Mouse (Mus musculus) myocyte (in vitro differentiated cells): ENCODE data around the gene Rnf187. TPM values are rescaled to one million over a fixed set of nuclear protein-coding genes. Genes with fewer than 3 reads are reported as not detected.

Source experiments
- H3K27me3 ChIP-seq: one replicate; pipeline ENCODE4 v1.6.1; 2011; ENCODE audit not compliant: control insufficient read depth, insufficient read depth, insufficient read length
- H3K36me3 ChIP-seq: one replicate; pipeline ENCODE4 v1.6.1; 2011; ENCODE audit not compliant: control insufficient read depth, insufficient read depth
- H3K4me2 ChIP-seq: one replicate; pipeline ENCODE4 v1.6.1; 2011; ENCODE audit warnings: low read depth, control low read depth
- H3K4me3 ChIP-seq: one replicate; pipeline ENCODE4 v1.5.1; 2011; ENCODE audit warnings: mild to moderate bottlenecking, control low read depth, moderate library complexity
- H3K79me2 ChIP-seq: one replicate; pipeline ENCODE4 v1.6.1; 2011; ENCODE audit not compliant: control insufficient read depth, insufficient read depth
- H3ac ChIP-seq: one replicate; pipeline ENCODE4 v1.6.1; 2011; ENCODE audit not compliant: control insufficient read depth, insufficient read length
- CEBPB ChIP-seq: IDR thresholded peaks from 2 replicates; pipeline ENCODE4 v1.6.1; 2011; ENCODE audit warnings: mild to moderate bottlenecking, moderate library complexity; ENCODE audit not compliant: poor library complexity, insufficient read depth, severe bottlenecking
- E2F4 ChIP-seq: IDR thresholded peaks from one replicate; pipeline ENCODE4 v1.6.1; 2011; ENCODE audit warnings: mild to moderate bottlenecking, control low read depth, moderate library complexity; ENCODE audit not compliant: insufficient read depth
- MAX ChIP-seq: IDR thresholded peaks from one replicate; pipeline ENCODE4 v1.6.1; 2011; ENCODE audit warnings: low read depth, mild to moderate bottlenecking, control low read depth
- MYOD1 ChIP-seq, 3 experiments: IDR thresholded peaks; one replicate each; pipeline ENCODE4 v1.6.1; 2011; ENCODE audit warnings: control low read depth in 2 of 3, low read depth in 2 of 3, mild to moderate bottlenecking in 2 of 3, moderate library complexity in 1 of 3; ENCODE audit not compliant: insufficient read length in 2 of 3, control insufficient read depth in 1 of 3
- MYOG ChIP-seq, 3 experiments: IDR thresholded peaks; one replicate each; pipeline ENCODE4 v1.6.1; 2011; ENCODE audit warnings: control low read depth in 2 of 3, low read depth in 2 of 3, mild to moderate bottlenecking in 2 of 3; ENCODE audit not compliant: insufficient read length in 2 of 3, control insufficient read depth in 1 of 3, insufficient read depth in 1 of 3
- POLR2A ChIP-seq: IDR thresholded peaks from one replicate; pipeline ENCODE4 v1.6.1; 2011; ENCODE audit warnings: low read depth, mild to moderate bottlenecking, control low read depth, moderate library complexity; ENCODE audit not compliant: insufficient read length
- POLR2AphosphoS2 ChIP-seq: IDR thresholded peaks from one replicate; pipeline ENCODE4 v1.6.1; 2011; ENCODE audit warnings: low read depth, control low read depth; ENCODE audit not compliant: insufficient read length
- REST ChIP-seq: IDR thresholded peaks from one replicate; pipeline ENCODE4 v1.6.1; 2011; ENCODE audit warnings: mild to moderate bottlenecking, control low read depth, moderate library complexity; ENCODE audit not compliant: insufficient read depth, insufficient read length
- SRF ChIP-seq: IDR thresholded peaks from one replicate; pipeline ENCODE4 v1.6.1; 2011; ENCODE audit warnings: low read depth; ENCODE audit not compliant: control insufficient read depth, insufficient read length
- TCF12 ChIP-seq: IDR thresholded peaks from one replicate; pipeline ENCODE4 v1.6.1; 2011; ENCODE audit warnings: mild to moderate bottlenecking, control low read depth; ENCODE audit not compliant: poor library complexity, insufficient read depth, severe bottlenecking
- TCF3 ChIP-seq: IDR thresholded peaks from one replicate; pipeline ENCODE4 v1.6.1; 2011; ENCODE audit warnings: low read depth, control low read depth; ENCODE audit not compliant: insufficient read length
- USF1 ChIP-seq: IDR thresholded peaks from one replicate; pipeline ENCODE4 v1.6.1; 2011; ENCODE audit warnings: low read depth, mild to moderate bottlenecking, control low read depth, moderate library complexity
- polyA plus RNA-seq: library from polyadenylated mRNA; unstranded; fragments of >200 nt; fragmentation: generic; extraction: Trizol; gene quantifications from one replicate; pipeline ENCODE4 v1.2.1, GENCODE M21; 2012; ENCODE audit warnings: missing spikeins

Rnf187 gene
- polyA plus RNA-seq, 1 experiment: 197 TPM

DNA sequence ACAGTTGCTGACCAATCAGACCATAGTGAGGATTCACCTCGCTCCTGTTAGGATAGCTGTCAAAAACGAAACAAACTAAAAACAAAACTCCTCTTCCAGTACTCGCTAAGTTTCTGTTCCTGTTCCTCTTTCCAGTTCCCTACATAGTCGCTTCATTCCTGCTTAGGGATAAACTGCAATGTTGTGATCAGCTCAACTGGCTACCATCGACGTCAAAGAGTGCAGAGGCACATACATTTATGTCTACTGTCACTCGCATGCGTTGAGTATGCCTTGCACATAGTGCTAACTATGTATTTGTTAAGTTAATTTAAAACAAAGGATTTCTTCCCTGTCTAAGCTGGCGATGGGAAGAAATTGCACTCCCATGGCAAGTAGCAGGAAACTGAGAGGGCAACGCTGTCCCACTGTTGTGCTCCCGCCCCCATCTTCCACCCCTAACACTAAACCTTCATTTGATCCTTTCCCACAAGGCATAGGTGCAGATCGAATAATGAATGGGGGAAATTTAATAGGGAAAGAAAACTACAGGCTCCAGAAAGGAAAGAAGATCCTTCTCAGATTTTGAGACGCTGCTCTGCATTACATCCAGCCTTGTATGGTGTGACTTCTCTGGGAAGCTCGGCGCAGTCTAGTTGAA, 20.6 kb upstream of the Rnf187 start:
- TF ChIP-seq POLR2AphosphoS2 (peak; percentile 51), MYOG (IDR thresholded peaks at IDR 0.05; ENCODE audit: control insufficient read depth in 1 of 3, insufficient read depth in 1 of 3, insufficient read length in 2 of 3, low read depth in 2 of 3) (no peak)

DNA sequence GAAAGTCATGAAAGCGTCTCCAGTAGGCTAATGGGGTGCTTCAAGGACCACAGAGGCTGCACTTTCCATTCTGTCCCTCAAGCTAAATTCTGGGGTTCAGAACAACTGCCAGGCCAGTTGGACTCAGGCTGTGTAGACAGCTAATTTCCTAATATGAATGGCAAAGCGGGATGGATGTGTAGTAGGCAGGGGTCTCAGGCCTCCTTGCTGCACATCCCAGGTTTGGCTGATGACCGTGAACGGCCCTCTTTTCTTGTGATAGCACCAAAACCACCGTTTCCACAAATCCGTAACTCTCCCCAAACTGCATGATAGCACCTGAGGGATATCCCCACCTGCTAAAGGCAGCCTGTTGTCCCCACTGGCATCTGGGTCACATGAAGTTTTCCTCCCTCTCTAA, 19.8 kb upstream of the Rnf187 start:
- peaks cover 19% of the 10 kb centered on the region for H3K79me2 ChIP-seq
- H3ac ChIP-seq: no peak overlapping the region
- H3K27me3 ChIP-seq: no peaks in the 10 kb centered on the region
- no peak overlapping the region for H3K4me2 ChIP-seq
- H3K36me3 ChIP-seq: peaks cover 9% of the 10 kb centered on the region
- H3K4me3 ChIP-seq: no peak overlapping the region
- TF ChIP-seq E2F4 (no peak), MYOG (IDR thresholded peaks at IDR 0.05; ENCODE audit: control insufficient read depth in 1 of 3, insufficient read depth in 1 of 3, insufficient read length in 2 of 3, low read depth in 2 of 3) (no peak), USF1 (no peak), REST (no peak), POLR2AphosphoS2 (peak; percentile 54), MAX (no peak), CEBPB (no peak), POLR2A (peak; percentile 25), TCF3 (no peak), SRF (no peak), TCF12 (no peak), MYOD1 (IDR thresholded peaks at IDR 0.05; ENCODE audit: control insufficient read depth in 1 of 3, insufficient read length in 2 of 3, low read depth in 2 of 3) (no peak)

More for the DNA sequence above, 20.6 kb upstream of the Rnf187 start:
- H3K79me2 ChIP-seq: peaks cover 19% of the 10 kb centered on the region
- H3K4me3 ChIP-seq: no peak overlapping the region
- no peaks in the 10 kb centered on the region for H3K27me3 ChIP-seq
- H3K36me3 ChIP-seq: peaks cover 9% of the 10 kb centered on the region
- peak overlapping the region; percentile 57 for H3K4me2 ChIP-seq
- no peak overlapping the region for H3ac ChIP-seq

DNA sequence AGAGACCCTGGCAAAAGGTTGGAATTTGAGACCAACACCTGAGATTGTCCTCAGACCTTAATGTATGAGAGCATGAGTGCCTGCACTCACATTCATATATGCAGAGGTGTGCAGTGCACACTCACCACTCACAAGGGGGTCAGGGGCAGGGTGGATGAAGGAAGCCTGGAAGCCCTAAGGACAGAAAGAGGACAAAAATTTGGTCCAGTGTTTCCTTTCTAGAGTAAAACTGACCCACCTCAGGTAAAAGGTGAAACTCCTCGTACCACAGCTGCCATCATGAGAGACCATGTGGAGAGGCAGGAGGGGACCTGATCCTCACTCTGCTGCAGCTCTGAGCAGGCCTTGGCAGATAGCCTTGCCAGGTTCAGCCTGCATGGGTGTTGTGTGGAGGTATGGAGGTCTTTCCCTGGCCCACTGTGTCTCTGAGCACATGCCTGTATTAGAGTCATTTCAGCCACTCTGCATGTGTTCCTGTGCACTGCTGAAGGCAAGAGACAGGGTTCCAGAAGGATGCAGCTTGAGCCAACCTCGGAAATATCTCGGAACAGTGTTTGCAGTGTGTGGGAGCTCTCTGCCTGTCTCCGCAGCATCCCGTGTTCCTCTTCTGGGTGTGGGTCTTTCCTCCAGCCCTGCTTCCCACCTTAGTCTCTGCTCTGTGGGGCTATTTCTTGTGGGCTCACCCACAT, 18.7 kb upstream of the Rnf187 start:
- peaks cover 19% of the 10 kb centered on the region for H3K79me2 ChIP-seq
- peak overlapping the region; percentile 86 for H3K4me2 ChIP-seq
- peak overlapping the region; percentile 89 for H3K4me3 ChIP-seq
- H3K27me3 ChIP-seq: no peaks in the 10 kb centered on the region
- TF ChIP-seq MAX (no peak), SRF (no peak), POLR2A (peak; percentile 14), REST (no peak), MYOG (IDR thresholded peaks at IDR 0.05; ENCODE audit: control insufficient read depth in 1 of 3, insufficient read depth in 1 of 3, insufficient read length in 2 of 3, low read depth in 2 of 3) (no peak), POLR2AphosphoS2 (peak; percentile 81), E2F4 (no peak)
- no peak overlapping the region for H3ac ChIP-seq
- H3K36me3 ChIP-seq: peaks cover 9% of the 10 kb centered on the region

DNA sequence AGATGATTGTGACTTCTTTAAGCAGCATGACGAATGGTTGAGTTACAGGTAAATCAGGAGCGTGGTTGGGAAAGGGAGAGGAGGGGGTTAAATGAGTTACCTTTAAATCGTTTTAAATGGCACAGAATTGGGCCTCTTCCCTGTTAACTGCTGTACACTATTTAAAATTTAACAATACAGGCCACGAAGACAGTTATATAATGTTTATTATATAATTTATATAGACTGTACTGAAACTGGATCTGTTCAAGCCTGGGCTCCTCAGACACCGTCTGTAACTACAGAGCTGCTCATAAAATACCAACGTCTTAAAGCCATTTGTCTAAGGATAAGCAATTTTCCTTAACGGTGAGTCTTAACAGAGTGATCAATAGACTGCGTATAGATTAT, 17.1 kb upstream of the Rnf187 start:
- peaks cover 19% of the 10 kb centered on the region for H3K79me2 ChIP-seq
- H3K4me2 ChIP-seq: peak overlapping the region; percentile 86

More for the DNA sequence above, 17.1 kb upstream of the Rnf187 start:
- Histone ChIP-seq H3ac (no peak overlapping the region), H3K27me3 (peaks cover 6% of the 10 kb centered on the region), H3K4me3 (peak overlapping the region; percentile 89), H3K36me3 (peaks cover 9% of the 10 kb centered on the region)
- TF ChIP-seq E2F4: no peak
- TF ChIP-seq TCF3: no peak
- TF ChIP-seq MAX: no peak
- TF ChIP-seq MYOD1 (IDR thresholded peaks at IDR 0.05; ENCODE audit: control insufficient read depth in 1 of 3, insufficient read length in 2 of 3, low read depth in 2 of 3): no peak
- TF ChIP-seq MYOG (IDR thresholded peaks at IDR 0.05; ENCODE audit: control insufficient read depth in 1 of 3, insufficient read depth in 1 of 3, insufficient read length in 2 of 3, low read depth in 2 of 3): no peak
- TF ChIP-seq SRF: no peak
- no peak for TF ChIP-seq TCF12
- no peak for TF ChIP-seq CEBPB
- TF ChIP-seq REST: no peak
- TF ChIP-seq POLR2A: no peak
- no peak for TF ChIP-seq POLR2AphosphoS2
- TF ChIP-seq USF1: no peak
